Mouse (Mus musculus) thymus, postnatal 0 days (tissue): Measurements from ENCODE around the gene Tmem11. TPM values are rescaled to one million over a fixed set of nuclear protein-coding genes. Genes with fewer than 3 reads are reported as not detected.
"Not testable (repeated sequence)": the region's sequence is repeated elsewhere in the genome, so short reads cannot be mapped to it uniquely, and the experiment has no call there.

ENCODE experiments used
- DNase-seq: peaks from one replicate; pipeline ENCODE4 v3.0.0-alpha.2; 2015; ENCODE audit warnings: low spot score
- polyA plus RNA-seq: library from polyadenylated mRNA; unstranded; fragments of >200 nt; fragmentation: Nextera tagmentation; extraction: Ambion mirVana; gene quantifications from 2 replicates; pipeline ENCODE4 v1.2.1, GENCODE M21; 2015

The Tmem11 gene
- polyA plus RNA-seq, 1 experiment from 2014 or later = 52.0 TPM

DNA sequence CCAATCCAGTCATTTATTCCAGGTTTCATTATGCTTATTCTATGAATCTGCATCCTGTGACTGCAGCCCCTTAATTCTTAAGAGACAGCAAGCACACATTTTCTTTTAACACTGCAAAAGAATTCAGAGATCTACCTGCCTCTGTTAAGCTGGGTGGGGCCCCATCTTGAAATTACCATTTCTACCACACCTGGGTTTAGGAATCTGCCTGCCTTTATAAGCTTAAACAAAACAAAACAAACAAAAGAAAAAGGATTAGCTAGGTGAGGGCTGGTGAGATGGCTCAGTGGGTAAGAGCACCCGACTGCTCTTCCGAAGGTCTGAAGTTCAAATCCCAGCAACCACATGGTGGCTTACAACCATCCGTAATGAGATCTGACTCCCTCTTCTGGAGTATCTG lies 7.9 kb upstream of the Tmem11 start:
- not testable (repeated sequence) for DNase-seq

DNA sequence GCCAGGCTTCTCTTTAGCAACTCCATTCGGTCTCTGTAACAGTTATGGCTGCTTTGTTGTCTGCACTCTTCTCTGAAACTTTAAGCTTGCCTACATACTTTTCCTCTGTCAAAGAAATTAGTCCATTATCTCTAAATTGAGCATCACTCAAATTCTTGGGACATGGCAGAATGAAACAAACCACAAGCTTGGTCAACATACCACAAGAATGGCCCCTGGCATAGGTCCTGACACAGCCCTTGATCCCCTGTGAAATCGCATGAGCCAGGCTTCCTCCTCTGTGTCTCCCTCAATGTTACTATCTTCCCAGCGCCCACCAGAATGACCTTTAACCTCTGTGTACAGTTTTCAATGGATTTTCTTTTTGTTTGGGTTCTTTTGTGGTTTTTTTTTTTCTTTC lies 3.3 kb upstream of the Tmem11 start:
- DNase-seq = no peak

DNA sequence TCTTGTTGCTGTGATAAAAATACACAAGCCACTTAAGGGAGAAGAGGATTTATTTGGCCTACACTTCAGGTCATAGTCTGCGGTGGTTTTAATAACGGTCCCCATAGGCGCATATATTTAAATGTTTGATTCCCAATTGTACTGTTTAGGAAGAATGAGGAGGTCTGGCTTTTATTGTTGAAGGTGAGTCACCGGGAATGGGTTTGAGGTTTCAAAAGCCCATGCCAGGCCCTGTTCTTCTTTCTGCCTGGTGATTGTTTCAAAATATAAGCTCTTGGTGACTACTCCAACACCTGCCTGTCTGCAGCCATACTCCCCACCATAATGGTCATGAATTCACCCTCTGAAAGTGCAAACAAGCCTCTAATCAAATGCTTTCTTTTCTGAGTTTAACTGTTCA lies 1.5 kb upstream of the Tmem11 start:
- DNase-seq = no peak

DNA sequence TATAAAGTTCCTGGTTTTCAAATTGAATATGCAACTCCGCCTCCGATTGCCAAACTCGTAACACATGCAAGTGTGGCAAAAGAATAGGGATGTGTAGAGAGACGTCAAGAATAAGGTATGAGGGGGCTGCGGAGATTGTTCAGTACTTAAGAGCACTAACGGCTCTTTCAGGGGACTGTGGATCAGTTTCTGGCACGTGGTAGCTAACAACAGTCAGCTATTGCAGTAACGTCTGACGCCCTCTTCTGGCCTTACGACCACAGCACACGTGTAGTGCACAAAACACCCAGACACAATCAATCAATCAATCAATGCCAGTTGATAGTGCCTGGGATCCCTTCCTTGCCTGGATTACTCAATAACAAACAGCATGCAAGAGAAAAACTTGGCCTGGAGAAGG lies 351 bp upstream of the Tmem11 start:
- DNase-seq = peak; percentile 72

DNA sequence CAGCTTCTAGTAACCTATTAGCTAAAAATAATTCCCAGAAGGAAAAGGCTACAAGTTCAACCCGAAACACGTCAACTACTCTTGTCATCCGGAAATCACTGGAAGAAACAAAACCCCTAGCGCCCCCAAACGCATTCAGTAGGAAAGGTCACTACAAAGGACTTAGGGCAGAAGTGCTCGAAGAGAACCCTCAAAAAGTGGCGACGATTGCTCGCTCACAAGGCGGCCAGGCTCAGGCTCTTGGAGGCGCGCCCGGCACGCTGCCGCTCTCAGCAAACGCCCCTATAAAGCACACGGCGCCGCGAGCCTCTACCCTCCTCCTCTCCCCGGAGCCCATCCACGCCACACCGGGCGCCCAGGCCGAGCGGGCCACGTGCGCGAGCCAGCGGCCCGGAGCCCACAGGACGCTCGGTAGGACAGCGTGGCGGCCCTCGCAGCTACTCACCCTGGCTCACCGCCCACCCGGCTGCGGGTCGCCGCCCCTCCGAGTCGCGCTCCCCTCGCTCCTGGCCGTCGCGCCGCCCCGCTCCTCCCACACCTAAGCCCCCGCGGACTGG lies 938 bp downstream of the Tmem11 start:
- no peak for DNase-seq

DNA sequence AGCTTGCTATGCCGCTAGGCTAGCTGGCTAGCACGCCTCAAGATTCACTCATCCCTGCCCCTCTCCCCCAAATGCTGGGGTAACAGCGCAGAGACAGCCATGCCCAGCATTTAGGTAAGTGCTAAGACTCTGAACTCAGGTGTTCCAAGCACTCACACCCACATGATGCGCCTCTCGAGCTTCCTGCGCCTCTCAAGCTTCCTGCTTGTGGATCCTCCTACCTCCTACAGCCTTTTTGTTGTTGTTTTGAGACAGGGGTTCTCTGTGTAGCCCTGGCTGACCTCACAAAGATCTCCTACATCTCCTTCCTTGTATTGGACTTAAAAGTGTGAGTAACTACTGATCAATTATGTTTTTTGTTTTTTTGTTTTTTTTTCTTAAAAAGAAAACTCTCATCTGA lies 6.0 kb downstream of the Tmem11 start:
- peak; percentile 24 for DNase-seq

DNA sequence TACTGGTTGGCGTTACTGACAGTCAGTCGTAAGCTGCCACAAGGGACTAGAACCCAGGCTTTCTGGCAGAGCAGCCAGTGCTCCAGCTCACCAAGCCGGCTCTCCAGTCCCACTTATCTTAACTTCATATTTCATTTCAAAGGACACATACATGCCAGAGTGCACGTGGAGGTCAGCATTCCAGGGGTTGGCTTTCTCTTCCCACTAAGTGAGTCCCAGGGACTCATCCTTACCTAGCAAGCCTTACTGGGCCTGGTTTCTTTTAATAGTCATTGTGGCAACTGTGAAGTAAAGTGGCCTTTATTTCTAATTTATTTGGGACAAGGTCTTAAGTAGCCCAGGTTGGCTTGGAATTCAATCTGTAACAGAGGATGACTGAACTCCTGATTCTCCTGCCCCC lies 7.7 kb downstream of the Tmem11 start:
- DNase-seq = no peak

DNA sequence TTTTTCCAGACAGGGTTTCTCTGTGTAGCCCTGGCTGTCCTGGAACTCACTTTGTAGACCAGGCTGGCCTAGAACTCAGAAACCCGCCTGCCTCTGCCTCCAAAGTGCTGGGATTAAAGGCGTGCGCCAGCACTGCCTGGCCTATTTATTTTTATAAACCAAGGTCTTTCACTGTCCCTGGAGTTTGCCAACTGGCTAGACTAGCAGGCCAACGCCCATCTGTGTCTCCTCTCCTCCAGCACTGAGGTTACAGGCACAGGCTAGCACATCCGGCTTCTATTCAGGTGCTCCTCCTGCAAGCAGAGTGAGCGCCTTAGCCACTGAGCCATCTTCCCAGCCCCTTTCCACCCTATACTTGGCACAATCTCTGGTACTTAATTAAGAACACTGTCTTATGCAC lies 9.6 kb downstream of the Tmem11 start:
- not testable (repeated sequence) for DNase-seq

DNA sequence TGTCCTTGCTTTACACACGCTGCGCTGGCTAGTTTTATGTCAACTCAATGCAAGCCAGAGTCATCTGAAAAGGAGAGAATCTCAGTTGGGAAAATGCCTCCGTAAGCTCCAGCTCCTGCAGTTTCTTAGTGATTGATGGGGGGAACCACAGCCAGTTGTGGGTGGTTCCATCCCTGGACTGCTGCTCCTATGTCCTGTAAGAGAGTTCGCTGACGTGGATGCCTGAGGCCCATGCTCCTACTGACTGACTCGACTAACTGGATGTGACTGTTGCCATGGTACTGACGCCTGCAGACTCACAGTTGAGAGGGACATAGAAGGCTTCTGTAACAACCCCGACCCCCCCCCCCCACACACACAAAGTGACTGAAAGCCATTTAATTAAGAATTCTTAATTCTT lies 11.2 kb downstream of the Tmem11 start:
- no peak for DNase-seq

DNA sequence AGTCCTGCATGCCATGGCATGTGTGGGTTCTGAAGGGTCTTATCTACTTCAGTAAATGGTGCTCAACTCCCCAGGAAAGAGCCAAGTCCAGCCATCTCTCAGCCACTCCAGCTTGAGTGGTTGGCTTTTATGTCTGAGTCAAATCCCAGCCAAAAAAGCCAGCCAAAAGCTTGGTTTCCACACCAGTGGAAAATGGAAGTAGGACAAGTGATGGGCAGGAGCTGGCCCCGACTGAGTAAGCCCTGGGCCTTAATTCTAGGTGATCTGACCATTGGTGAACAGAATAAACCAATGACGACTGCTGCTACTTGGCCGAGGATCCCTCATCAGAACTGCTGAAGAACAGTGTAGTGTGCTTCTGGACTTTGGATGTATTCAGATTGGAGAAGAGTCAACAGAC lies 11.6 kb downstream of the Tmem11 start:
- DNase-seq = no peak

DNA sequence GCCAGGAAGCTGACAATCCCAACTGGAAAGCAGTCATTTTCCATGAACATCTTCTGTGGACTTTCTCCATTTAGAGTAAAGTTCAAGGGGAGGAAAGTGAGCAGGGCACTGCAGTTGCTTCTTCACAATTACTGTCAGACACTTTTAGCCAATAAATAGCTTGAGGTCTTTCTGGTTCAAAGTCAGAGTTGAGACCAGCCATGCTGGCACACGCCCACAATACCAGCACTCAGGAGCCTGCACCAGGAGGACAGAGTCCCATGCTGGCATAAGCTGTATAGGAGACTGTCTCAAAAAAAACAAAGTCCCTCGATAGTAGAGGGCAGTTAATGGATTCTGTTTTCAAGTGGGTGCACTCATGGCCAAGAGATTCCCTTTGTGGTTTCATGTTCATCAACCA lies 13.1 kb downstream of the Tmem11 start:
- no peak for DNase-seq

DNA sequence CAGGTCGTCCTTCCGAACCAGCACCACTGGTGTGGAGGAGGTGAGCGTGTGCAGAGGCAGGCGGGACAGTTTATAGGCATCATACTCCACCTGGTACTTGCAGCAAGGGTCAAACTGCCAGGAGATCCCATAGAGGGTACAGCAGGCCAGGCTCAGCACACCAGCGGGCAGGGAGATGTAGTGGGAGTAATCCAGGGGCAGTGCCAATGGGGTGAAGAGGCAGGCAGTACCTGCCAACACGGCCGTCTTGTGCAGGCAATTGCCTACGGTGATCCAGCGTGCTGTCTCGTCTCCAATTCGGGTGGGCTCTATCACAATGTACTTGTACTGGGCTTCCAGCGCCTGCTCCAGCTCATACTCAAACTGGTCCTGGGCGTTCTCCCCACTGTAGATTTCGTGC lies 14.2 kb downstream of the Tmem11 start:
- no peak for DNase-seq

DNA sequence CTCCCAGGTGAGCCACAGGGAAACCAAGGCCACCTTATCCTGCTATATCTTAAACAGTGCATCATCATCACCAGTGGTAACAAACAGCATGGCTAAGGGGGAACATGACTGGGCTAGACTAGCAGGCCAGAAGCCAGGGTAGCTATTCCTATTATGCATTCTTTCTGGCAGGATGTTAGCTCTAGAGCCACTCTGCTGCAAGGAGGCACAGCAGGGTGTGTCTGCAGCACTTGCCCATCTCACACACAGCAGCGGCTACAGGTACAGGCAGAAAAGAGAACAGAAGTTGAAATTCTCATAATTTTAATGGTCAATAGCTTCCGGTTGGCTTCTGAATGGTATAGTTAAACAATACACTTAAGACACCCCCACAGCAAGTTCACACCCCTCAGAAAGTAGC lies 14.9 kb downstream of the Tmem11 start:
- no peak for DNase-seq

DNA sequence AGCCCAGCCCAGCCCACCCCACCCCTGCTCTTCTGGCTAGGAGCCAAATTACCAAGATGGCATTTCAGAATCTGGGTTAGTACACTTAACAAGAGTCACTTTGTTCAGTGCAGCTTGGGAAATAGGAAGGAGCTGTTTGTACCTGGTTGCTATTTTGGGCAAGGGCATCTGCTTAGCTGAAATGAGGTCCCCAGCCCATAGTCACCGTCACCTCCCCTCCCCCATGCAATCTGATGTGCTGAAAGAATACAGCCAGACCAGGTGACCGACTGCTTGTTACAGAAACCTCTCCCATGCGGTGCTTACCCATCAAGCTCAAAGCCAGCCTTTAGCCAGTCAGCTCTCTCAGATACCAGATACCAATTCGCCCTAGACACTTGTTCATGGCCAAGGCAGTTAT lies 15.9 kb downstream of the Tmem11 start:
- DNase-seq = no peak

DNA sequence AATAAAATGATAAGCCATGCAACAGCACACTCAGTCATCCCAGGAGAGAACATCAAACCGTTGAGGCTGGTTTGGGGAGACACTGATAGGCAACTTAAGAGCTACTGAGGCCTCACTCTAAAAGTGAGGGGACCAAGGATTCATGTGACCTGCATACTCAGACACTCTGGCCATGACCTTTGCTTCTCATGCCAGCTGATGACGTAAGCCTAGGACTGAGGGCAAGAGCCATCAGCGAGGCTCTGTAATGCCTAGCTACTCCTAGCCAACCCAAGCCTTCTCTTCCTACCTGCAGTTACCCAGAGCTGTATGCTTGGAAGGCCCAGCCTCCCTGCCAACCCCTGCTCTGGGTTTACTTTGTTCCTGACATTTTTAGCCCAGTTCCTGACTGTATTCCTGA lies 17.1 kb downstream of the Tmem11 start:
- DNase-seq = no peak

DNA sequence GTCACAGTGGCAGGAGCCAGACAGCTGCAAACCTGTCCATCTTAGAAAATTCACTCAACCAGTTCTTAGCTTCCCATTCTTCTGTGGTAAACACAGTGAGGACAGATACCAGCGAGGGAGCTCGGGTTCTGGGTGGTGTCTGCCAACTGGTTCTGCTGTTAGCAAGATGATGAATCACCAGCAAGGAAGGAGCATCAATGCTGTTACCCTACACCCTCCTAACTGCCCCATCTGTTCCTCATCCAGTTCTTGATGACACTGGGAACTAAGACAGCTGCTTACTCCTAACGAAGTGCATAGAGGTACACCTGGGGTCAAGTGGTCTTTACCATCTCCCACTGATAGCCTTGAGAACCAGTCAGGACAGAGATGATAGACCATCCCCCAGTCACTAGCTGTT lies 22.5 kb downstream of the Tmem11 start:
- no peak for DNase-seq

DNA sequence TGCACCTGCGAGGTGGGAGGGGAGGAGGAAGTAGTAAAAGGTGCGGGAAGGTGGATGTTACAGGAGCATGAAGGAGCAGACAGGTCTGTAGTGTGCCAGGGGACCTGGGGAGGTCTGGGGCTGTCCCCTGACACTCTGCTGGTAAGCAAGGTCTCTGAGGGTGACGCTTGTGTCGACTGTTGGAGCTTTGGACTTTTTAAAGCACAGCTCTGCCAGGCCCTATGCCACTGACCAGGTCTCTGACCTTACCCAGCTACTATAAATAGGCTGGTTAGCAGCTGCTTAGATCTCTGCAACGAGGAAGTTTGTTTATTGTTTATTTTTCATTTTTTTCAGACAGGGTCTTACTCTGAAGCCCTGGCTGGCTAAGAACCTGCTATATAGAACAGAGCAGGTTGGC lies 33.7 kb downstream of the Tmem11 start:
- no peak for DNase-seq

DNA sequence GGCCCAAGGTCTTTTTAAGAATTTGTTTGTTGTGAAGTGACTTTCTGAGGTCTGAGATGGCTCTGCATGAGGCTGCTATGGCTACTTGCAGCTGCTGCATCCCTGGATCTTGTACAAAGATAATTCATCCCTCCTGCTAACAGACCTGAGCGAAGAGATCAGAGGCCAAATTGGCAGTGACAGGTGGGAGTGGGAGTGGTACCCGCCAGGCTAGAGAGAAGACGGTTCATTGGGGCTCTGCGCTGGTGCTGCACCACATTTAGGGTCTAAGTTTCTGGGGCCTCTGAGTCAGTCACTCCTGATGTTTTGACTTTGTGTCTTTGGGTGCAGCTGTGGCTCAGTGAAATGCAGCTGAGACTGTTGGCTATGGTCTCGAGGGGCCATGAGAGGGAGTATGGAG lies 35.7 kb downstream of the Tmem11 start:
- no peak for DNase-seq

DNA sequence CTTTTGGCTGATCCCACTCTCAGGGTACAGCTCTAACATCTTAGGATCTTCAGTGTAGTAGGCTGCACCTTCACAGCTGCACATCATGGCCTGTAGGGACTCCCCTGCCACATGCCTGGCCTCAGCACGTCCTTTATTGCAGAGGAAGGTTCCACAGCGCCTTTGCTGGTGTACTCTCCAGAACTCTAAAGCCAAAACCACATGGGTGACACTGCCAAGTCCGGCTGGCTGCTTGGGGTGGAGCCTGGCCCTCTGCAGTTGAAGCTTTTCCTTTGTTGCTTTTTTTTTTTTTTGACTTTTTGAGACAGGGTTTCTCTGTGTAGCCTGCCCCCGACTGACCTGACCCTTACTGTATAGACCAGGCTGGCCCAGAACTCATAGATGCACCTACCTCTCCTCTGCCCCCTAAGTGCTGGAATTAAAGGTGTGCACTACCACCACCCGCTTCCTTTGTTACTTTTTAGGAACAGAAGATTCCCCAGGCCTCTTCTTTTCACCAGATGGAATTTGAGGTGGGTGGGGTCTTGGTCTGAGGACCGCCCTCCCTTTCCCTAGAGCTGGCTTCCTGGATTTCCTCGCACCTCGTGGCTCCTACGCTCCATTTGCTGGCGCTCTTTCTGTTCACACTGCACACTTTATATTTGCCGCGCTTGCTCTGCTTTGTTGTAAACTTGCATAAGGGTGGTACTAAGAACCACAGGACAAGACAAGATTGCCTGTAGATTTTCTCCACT lies 37.4 kb downstream of the Tmem11 start:
- no peak for DNase-seq

DNA sequence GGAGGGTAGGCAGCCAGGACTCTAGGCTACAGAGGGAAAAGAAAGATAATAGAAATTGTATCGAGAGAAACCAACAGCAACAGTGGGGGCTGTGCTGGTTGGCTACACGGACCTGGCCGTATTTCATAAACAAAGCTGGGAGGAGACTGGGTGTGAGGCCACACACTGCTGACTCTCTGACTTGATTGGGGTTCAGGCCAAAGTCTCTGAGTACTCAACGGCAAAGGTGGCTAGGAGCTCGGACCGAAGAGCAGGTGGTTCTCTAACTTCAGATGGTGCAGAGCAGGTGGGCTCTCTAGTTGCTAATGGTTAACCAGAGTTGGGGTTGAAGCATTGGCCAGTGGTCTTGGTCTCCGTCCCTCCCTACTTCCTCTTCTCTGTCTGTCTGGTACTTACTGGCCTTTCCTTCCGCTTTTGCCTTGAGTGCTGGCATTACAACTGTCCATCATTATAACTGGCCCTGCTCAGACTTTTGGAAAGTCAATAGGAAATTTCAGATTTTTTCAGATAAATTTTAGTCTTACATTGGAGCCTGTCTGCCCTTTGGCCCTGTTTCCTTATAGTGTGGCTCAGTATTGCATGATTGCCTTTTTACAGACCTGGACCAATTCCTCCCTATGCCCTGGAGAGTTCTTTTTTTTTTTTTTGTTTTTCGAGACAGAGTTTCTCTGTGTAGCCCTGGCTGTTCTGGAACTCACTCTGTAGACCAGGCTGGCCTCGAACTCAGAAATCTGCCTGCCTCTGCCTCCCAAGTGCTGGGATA lies 41.2 kb downstream of the Tmem11 start:
- no peak for DNase-seq

DNA sequence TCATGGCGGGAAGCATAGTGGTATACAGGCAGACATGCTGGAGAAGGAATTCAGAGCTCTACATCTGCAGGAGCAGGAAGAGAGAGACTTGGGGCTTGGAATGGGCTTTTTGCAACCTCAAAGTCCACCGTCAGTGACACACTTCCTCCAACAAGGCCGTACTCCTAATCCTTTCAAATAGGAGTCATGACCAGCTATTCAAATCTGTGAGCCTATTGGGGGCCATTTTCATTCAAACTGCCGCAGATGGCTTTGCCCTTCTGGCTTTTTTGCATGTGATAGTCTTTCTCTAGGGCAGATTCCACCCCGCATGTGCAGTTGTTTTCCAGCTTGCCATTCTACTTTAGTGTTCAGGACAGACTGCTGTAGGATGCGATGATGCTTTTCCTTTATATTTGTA lies 42.2 kb downstream of the Tmem11 start:
- DNase-seq = no peak

DNA sequence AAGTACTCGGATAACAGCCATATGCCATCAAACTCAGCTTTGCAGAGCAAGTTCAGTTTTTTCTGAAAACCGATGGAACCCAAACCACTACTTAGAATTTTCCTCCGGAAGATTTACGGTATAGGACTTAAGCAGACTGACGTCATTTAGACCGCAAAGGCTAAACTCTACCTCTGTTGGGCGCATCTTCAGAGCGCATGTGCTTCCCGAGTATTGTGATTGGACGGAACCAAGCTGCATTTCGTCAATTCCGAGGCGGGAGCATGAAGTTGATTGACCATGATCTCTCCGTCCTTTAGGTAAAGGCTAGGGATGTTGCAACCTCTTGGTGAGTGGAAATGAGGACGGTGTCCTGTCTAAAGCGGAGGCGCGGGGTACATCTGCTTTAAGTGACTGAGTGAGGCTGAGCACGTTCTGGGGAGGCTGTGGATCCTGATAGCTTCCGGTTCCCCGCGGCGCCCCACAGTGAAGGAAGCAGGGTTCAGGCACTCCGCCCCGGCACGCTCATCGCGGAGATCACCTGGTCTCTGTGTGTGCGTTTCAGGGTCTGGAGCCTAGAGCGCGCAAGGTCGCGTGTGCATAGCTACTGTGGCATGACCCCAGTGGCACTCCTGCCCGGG lies 48.5 kb downstream of the Tmem11 start, which contains the start of gene Dhrs7b:
Dhrs7b (plus strand) TSS at position 199 of the 620 bp plus-strand sequence.
- peak; percentile 96 for DNase-seq
